Mouse (Mus musculus): ENCODE results near the gene Wdr26. TPM values are rescaled to one million over a fixed set of nuclear protein-coding genes. Genes with fewer than 3 reads are reported as not detected.
A peak's percentile ranks its signal among the peaks of the same experiment; 100 is the strongest.

The Wdr26 gene
- polyA plus RNA-seq, 1 experiment from 2014 or later = 32.6 TPM

GRCm38 (mm10) chr1:181233734-181234133 is 21.9 kb upstream of the Wdr26 start:
- H3K4me1 ChIP-seq = peaks cover 11% of the 10 kb centered on the region
- H3K27me3 ChIP-seq = no peaks in the 10 kb centered on the region
- 83% methylated on average over 6 of the region's 6 CpGs for WGBS
- peak overlapping the region; percentile 8; the same call in 1 of the 2 replicates for H3K4me3 ChIP-seq
- ATAC-seq (ENCODE audit: insufficient number of reproducible peaks, low FRiP score, low TSS enrichment, low read depth) = no peak
- H3K9ac ChIP-seq = 0 out of 2 replicates have a peak overlapping the region, but pooled peaks have one; percentile 26
- H3K9me3 ChIP-seq = no peaks in the 10 kb centered on the region
- no peak overlapping the region for H3K27ac ChIP-seq
- no peak overlapping the region for H3K4me2 ChIP-seq
- no peaks in the 10 kb centered on the region for H3K36me3 ChIP-seq

GRCm38 (mm10) chr1:181232307-181233027 is 20.7 kb upstream of the Wdr26 start:
- Histone ChIP-seq H3K9me3 (no peaks in the 10 kb centered on the region), H3K4me1 (peaks cover 14% of the 10 kb centered on the region), H3K4me3 (no peak overlapping the region), H3K27me3 (no peaks in the 10 kb centered on the region), H3K9ac (no peak overlapping the region), H3K36me3 (no peaks in the 10 kb centered on the region), H3K27ac (no peak overlapping the region), H3K4me2 (no peak overlapping the region)
- ATAC-seq (ENCODE audit: insufficient number of reproducible peaks, low FRiP score, low TSS enrichment, low read depth) = peak; percentile 38; the same call in 1 of the 2 replicates
- 26% methylated on average over 8 of the region's 8 CpGs for WGBS

- H3K27ac ChIP-seq = no peak overlapping the region
- WGBS = 74% methylated on average over 9 of the region's 9 CpGs
These were observed 20.0 kb upstream of the Wdr26 start for GRCm38 (mm10) chr1:181231821-181232220.

GRCm38 (mm10) chr1:181231262-181231661 is 19.5 kb upstream of the Wdr26 start:
- H3K27ac ChIP-seq = no peak overlapping the region

More at GRCm38 (mm10) chr1:181231821-181232220, 20.0 kb upstream of the Wdr26 start:
- no peak overlapping the region for H3K4me3 ChIP-seq
- ATAC-seq (ENCODE audit: insufficient number of reproducible peaks, low FRiP score, low TSS enrichment, low read depth) = no peak
- no peaks in the 10 kb centered on the region for H3K27me3 ChIP-seq
- no peaks in the 10 kb centered on the region for H3K36me3 ChIP-seq
- H3K4me2 ChIP-seq = no peak overlapping the region
- H3K9me3 ChIP-seq = no peaks in the 10 kb centered on the region
- no peak overlapping the region for H3K9ac ChIP-seq
- H3K4me1 ChIP-seq = peaks cover 14% of the 10 kb centered on the region

DNA sequence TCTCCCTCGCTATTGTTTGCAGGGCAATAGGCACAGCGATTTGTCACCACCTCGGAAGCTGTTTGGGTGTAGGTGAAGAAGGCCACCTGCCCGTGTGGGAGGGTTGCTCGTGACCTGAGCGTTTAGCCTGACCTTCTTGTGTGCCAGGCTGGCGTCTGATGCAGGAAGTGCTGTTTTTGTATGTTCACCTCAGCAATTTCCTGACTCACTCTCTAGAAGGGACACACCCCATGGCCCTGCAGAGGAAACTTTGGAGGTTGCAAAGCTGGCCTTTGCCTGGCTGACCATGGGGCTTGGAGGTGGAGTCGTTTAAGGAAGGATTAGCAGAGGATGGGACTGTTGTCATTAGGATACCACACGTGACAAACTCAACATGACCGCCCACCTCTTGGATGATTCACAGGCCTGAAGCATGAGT is 18.9 kb upstream of the Wdr26 start:
- Histone ChIP-seq H3K9ac (no peak overlapping the region), H3K4me3 (no peak overlapping the region), H3K27me3 (no peaks in the 10 kb centered on the region), H3K36me3 (no peaks in the 10 kb centered on the region), H3K4me2 (no peak overlapping the region), H3K27ac (no peak overlapping the region), H3K9me3 (no peaks in the 10 kb centered on the region), H3K4me1 (peaks cover 14% of the 10 kb centered on the region)
- 34% methylated on average over 10 of the region's 10 CpGs for WGBS
- no peak for ATAC-seq (ENCODE audit: insufficient number of reproducible peaks, low FRiP score, low TSS enrichment, low read depth)

More at GRCm38 (mm10) chr1:181231262-181231661, 19.5 kb upstream of the Wdr26 start:
- Histone ChIP-seq H3K4me3 (no peak overlapping the region), H3K27me3 (no peaks in the 10 kb centered on the region), H3K36me3 (no peaks in the 10 kb centered on the region), H3K4me2 (no peak overlapping the region), H3K9me3 (no peaks in the 10 kb centered on the region), H3K4me1 (peaks cover 14% of the 10 kb centered on the region), H3K9ac (no peak overlapping the region)
- 63% methylated on average over 7 of the region's 7 CpGs for WGBS
- no peak for ATAC-seq (ENCODE audit: insufficient number of reproducible peaks, low FRiP score, low TSS enrichment, low read depth)

DNA sequence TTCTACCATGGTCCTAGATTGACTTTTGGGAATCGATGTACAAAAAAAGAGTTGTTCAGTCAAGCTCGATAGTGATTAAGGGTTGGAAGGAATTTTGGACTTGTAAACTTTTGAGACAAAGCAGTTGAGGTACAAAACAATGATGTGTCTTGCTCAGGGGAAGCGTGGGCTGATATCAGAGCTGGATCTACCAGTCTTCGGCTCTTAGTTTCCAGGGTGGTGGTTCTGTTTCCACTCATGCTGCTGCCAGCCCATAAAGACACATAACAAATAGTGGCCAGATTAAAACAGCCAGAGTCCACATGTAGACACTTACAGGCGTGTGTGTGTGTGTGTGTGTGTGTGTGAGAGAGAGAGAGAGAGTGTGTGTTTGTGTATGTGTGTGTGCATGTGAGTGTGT is 17.2 kb upstream of the Wdr26 start:
- Histone ChIP-seq H3K4me3 (no peak overlapping the region), H3K27ac (no peak overlapping the region), H3K27me3 (no peaks in the 10 kb centered on the region), H3K36me3 (no peaks in the 10 kb centered on the region), H3K9ac (no peak overlapping the region), H3K4me2 (no peak overlapping the region), H3K9me3 (no peaks in the 10 kb centered on the region), H3K4me1 (peaks cover 7% of the 10 kb centered on the region)
- no peak for ATAC-seq (ENCODE audit: insufficient number of reproducible peaks, low FRiP score, low TSS enrichment, low read depth)
- 84% methylated on average over 5 of the region's 5 CpGs for WGBS

GRCm38 (mm10) chr1:181228591-181228990 is 16.8 kb upstream of the Wdr26 start:
- Histone ChIP-seq H3K4me3 (no peak overlapping the region), H3K4me1 (peaks cover 5% of the 10 kb centered on the region; the same call in 1 of the 2 replicates), H3K9me3 (no peaks in the 10 kb centered on the region), H3K4me2 (no peak overlapping the region), H3K27me3 (no peaks in the 10 kb centered on the region), H3K27ac (no peak overlapping the region), H3K36me3 (no peaks in the 10 kb centered on the region), H3K9ac (no peak overlapping the region)
- 72% methylated on average over 5 of the region's 5 CpGs for WGBS
- ATAC-seq (ENCODE audit: insufficient number of reproducible peaks, low FRiP score, low TSS enrichment, low read depth) = no peak

GRCm38 (mm10) chr1:181227804-181228203 is 16.0 kb upstream of the Wdr26 start:
- no peak for ATAC-seq (ENCODE audit: insufficient number of reproducible peaks, low FRiP score, low TSS enrichment, low read depth)
- Histone ChIP-seq H3K36me3 (no peaks in the 10 kb centered on the region), H3K9ac (no peak overlapping the region), H3K9me3 (no peaks in the 10 kb centered on the region), H3K4me2 (no peak overlapping the region), H3K4me1 (peaks cover 5% of the 10 kb centered on the region; the same call in 1 of the 2 replicates), H3K4me3 (no peak overlapping the region), H3K27me3 (no peaks in the 10 kb centered on the region), H3K27ac (no peak overlapping the region)
- 76% methylated on average over 11 of the region's 11 CpGs for WGBS

- ATAC-seq (ENCODE audit: insufficient number of reproducible peaks, low FRiP score, low TSS enrichment, low read depth) = no peak
- 55% methylated on average over 11 of the region's 11 CpGs for WGBS
- Histone ChIP-seq H3K27me3 (no peaks in the 10 kb centered on the region), H3K36me3 (no peaks in the 10 kb centered on the region), H3K4me3 (no peak overlapping the region), H3K27ac (no peak overlapping the region), H3K9ac (no peak overlapping the region), H3K4me1 (peaks cover 3% of the 10 kb centered on the region; the same call in 1 of the 2 replicates), H3K9me3 (no peaks in the 10 kb centered on the region), H3K4me2 (no peak overlapping the region)
These were observed 15.0 kb upstream of the Wdr26 start for GRCm38 (mm10) chr1:181226850-181227249.

- Histone ChIP-seq H3K27me3 (no peaks in the 10 kb centered on the region), H3K36me3 (no peaks in the 10 kb centered on the region), H3K9ac (no peak overlapping the region), H3K4me1 (peaks cover 3% of the 10 kb centered on the region; the same call in 1 of the 2 replicates), H3K9me3 (no peaks in the 10 kb centered on the region), H3K27ac (no peak overlapping the region), H3K4me3 (no peak overlapping the region), H3K4me2 (no peak overlapping the region)
- 75% methylated on average over 5 of the region's 5 CpGs for WGBS
- no peak for ATAC-seq (ENCODE audit: insufficient number of reproducible peaks, low FRiP score, low TSS enrichment, low read depth)
These were observed 13.5 kb upstream of the Wdr26 start for GRCm38 (mm10) chr1:181225281-181225680.

- no peak overlapping the region for H3K4me3 ChIP-seq
- H3K9ac ChIP-seq = no peak overlapping the region
- no peak overlapping the region for H3K27ac ChIP-seq
- H3K4me2 ChIP-seq = no peak overlapping the region
- 36% methylated on average over 1 of the region's 1 CpGs for WGBS
- no peaks in the 10 kb centered on the region for H3K9me3 ChIP-seq
- no peaks in the 10 kb centered on the region for H3K4me1 ChIP-seq
- H3K27me3 ChIP-seq = no peaks in the 10 kb centered on the region
- no peaks in the 10 kb centered on the region for H3K36me3 ChIP-seq
- no peak for ATAC-seq (ENCODE audit: insufficient number of reproducible peaks, low FRiP score, low TSS enrichment, low read depth)
These were observed 10.2 kb upstream of the Wdr26 start for GRCm38 (mm10) chr1:181222041-181222440.

GRCm38 (mm10) chr1:181216315-181216714 is 4.5 kb upstream of the Wdr26 start:
- Histone ChIP-seq H3K4me2 (no peak overlapping the region), H3K9ac (no peak overlapping the region), H3K27ac (no peak overlapping the region), H3K36me3 (no peaks in the 10 kb centered on the region), H3K27me3 (no peaks in the 10 kb centered on the region), H3K9me3 (no peaks in the 10 kb centered on the region), H3K4me1 (peaks cover 9% of the 10 kb centered on the region), H3K4me3 (no peak overlapping the region)
- 62% methylated on average over 4 of the region's 4 CpGs for WGBS
- ATAC-seq (ENCODE audit: insufficient number of reproducible peaks, low FRiP score, low TSS enrichment, low read depth) = no peak

All from limb, embryonic 15.5 days (tissue).